Mouse (Mus musculus): ENCODE measurements around the gene Alpk1.

Gene Alpk1

DNA sequence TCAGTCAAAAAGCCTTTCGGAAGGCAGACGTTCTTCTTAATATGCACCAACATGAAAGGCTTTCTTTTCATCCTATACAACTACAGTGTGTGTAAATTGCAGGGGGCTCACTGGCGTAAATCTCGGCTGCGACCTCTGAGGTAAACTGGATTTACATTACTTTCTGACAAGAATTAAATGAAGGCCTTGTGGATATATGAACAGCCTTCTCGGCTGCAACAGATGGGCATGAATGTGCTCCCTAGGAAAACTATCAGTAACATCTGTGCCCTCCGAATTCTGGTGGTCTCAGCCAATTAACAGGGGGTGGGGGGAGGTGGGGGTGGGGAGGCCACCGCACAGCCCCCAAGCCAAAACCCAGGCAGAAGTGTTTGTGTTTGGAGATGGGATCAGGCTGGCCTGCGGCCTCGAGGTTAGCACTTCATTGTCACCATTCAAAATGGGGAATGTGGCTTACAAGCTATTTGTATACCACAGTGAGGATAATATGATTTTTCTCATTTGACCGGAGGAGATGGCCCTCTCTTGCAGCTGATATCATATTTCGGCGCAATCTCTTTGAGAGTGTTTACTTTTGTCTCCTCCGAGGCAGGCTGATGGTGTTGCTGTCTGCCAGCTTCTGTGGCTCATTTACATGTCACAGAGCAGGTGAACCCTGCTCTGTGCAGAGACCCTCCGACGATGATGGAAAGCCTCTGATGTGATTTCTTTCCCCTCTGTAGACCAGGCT, 34.3 kb downstream of the Alpk1 start:
- in situ Hi-C loops (cut with MboI, MseI), result no loop called here

DNA sequence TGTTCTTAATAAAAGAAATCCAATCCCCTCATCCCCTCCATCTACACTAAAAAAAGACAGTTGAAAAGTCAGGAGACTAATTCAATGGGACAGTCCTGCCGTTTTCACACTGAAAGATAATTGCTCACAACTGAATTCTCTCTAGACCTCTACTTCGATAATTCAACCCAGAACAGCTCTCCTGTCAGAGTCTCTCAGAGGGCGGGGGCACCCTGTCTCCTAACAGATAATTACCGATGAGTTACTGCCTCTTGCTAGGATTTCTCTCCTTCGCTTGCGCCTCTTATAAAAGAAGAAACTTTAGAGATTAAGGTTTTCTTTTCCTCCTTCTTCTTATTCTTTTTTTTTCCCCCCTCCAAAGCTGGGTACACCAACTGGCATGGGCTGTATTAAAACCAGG, 34.8 kb downstream of the Alpk1 start:
- in situ Hi-C loops (cut with MboI, MseI), result no loop called here

DNA sequence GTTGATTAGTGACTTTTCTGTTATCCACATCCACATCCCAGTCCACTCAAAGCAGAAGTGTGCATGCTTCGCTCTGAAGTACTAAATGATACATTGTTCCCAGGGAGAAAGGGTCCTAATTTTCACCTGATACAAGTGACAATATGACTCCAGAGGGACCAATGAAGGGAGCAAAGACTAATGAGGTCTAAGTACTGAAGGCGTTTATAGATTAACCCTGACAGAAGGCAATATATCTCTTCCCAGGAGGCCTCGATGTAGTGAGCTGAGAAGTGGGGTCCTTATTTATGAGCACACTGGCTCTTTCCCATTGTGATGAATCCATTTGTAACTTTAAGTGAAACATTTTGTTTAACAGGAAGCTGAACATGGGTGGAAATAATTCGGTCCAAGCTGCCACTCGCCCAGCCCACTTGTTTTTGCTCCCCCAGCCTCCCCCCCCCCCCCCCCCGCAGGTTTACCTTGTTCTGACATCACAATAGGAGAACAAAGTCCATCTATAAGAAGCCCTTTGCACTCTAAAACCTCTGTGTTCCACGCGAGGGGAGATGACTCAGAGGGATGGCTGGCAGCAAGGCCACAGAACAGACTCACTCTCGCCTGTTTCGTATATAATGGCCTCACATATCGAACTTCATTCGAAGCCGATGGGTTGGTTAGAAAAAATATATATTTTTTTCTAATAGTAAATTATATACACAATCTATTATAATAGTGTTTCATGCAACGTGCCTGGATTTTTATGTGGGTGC, 36.5 kb downstream of the Alpk1 start:
- in situ Hi-C loops (cut with MboI, MseI), result no loop called here

DNA sequence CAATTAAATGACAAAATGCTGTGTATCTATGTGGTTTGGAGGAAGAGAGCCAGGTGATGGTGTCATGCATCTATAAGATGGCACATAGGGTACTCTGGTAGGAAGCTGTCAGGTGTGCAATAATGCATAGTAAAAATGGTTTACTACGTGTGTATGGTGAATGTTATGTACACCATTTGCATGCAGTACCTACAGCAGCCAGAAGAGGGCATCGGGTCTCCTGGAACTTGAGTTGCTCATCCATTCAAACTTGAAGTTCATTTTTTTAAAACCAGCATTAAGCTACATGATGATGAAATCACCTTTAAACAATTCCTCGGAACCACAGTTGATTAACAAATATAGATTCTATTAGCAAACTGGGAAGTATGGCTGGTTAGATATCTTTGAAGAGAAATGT, 38.9 kb downstream of the Alpk1 start:
- in situ Hi-C loops (cut with MboI, MseI), result no loop called here

DNA sequence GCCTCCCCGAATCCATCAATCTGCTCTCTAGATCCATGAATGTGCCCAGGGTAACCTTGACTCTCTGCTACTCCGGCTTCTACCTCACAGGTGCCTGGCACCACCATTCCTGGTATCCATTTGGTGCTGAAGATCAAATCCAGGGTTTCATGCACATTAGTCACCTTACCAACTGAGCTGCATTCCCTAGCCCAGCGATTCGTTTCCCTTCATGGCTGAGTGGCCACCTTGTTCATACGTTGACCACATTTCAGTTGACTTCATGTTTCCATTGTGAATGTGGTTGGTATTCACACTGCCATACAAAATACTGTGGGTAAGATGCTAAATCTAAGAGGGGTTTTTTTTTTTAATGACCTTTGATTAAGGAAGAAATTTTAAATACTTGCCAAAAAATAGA, 42.5 kb downstream of the Alpk1 start:
- in situ Hi-C loops (cut with MboI, MseI), result no loop called here

DNA sequence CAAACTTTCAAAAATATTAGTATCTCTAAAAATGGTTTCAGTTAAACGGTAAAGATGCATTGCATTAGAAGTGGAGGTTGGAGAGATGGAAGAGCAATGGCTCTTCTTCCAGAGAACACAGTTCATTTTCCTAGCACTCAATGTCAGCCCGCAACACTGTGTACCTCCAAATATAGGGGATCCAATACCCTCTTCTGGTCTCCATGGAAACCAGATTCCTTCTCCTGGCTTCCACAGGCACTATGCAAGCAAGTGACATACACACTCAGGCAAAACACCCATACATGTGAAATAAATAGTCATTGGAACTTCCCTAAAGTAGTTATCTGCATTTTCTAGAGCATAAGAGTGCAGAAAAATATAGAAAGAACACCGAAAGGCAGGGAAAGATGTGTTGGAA, 44.9 kb downstream of the Alpk1 start:
- in situ Hi-C loops (cut with MboI, MseI), result no loop called here

DNA sequence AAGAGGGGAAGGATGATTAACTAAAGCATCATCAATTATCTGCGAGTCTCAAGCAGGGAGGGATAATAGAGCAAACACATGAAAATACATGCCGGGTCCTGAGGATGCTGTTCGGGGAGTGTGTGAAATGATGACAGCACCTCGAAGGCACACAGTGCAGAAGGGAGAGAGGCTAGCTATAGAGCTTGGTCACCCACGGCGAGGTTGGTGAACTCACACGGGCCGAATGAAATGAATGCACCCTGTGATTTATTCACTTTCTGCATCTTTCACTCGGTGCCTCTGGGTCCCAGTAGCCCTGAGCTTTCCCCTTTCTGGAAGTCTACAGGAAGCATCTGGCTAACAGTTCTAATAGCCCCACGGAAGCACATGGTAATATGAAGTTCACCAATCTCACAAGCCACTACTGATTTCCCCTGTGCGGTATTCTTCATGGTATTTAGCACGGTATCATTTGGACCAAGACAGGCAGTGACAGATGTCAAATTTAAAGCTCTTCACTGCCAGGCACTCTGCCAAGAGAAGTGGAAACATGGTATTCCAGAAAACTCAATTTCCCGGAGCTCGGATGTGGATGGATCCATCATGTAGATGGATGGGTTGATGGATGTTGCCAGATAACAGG, 50.7 kb downstream of the Alpk1 start:
- in situ Hi-C loops (cut with MboI, MseI), result no loop called here

DNA sequence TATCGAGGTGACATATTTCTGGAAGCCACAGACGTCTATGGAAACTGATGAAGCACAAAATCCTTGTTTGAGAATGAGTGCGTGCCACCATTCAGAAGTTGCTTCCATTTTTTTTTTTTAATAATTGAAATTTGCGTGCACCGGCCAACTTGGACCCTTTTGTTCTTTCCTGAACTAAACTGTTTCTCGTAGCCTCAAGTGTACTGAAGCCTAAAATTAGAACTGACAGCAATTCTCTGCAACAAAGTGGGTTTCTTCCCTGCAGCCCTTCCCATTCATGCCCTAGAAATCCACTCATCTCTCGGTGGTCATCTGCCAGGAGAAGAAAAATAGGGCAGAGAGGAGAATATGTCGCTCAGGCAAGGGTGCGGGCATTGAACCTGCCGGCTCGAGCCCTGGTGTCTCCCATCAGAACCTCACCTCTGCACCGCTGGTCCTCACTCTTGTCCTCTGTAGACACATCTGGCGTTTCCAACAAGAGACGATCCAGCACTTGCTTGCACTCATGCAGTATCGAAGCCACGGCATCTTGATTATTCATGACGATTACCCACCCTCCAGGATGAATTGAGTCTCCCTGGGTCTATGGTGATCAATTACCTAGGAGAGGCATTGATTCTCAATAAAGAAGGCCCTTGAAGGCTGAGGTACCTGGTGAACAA, 51.3 kb downstream of the Alpk1 start:
- in situ Hi-C loops (cut with MboI, MseI), result no loop called here

DNA sequence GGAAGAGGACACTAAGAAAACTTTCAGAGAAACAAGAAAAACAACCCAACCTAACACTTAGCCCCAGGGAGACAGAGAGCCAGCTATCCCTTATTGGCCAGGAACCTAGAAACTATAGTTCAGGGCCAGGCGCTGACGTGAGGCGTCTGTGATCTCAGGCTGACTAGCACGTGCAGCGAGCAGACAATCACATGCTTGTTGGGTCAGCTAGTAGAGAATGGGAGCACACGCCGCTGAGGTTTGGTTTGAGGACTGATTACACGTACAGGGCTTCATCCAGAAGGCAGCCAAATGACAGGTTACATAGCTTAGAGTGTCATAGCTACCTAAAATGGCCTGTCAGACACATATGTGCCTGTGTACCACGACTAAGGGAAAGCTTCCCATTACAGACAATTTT, 52.3 kb downstream of the Alpk1 start:
- in situ Hi-C loops (cut with MboI, MseI), result no loop called here

DNA sequence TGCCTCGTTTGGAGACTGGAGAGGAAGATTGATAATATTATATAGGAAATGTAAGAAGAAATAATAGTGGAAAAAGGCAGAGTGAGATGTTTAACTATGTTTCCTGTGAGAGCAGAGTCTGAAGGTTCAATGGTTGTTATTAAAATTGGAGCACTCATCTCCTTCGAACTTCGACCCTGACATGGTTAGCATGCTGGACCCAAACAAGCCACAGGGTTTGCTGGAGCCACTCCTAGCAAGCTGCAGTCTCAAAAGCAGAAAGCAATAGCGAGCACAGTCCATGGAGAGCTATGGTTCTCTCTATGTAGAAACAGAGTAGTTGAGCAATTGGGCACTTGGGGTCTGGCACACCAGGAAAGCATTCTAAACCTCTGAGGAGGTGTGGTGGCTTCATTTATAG, 59.4 kb downstream of the Alpk1 start:
- in situ Hi-C loops (cut with MboI, MseI), result no loop called here

DNA sequence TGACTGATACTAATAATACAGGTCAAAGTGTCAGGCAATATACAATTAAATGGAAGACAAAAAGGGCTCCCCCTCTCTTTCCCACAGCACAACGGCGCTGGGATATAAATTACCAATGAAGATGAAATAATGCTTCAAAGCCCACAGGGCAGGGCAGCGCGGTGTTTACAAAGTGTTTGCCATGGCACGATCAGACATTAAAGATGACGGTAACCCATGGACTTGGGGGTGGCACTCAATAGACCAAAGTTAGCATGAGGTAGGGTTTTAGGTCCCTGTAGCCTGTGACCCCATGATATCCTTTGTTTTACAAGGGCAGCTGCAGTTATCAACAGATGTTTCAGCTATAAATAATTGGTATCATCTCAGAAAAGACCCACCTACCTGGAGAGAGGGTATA, 60.3 kb downstream of the Alpk1 start:
- in situ Hi-C loops (cut with MboI, MseI), result no loop called here

DNA sequence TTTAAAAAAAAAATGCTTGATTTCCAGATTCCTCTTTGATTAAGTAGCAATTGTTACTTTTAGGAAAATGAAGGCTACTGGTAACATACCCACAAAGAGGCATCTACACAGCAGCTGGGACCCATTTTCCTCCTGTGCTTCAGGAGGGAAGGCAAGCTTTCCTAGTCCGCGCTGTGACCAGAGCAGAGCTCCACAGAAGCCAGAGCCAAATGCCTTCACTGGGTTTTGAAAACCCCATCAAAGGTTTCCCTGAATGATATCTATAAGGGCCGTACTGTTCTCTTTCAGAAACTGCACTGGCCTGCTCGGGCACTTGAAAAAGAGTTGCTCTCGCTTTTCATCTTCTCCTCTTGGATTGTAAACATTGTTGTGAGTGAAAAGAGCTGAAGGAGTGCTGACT, 60.7 kb downstream of the Alpk1 start:
- in situ Hi-C loops (cut with MboI, MseI), result no loop called here

DNA sequence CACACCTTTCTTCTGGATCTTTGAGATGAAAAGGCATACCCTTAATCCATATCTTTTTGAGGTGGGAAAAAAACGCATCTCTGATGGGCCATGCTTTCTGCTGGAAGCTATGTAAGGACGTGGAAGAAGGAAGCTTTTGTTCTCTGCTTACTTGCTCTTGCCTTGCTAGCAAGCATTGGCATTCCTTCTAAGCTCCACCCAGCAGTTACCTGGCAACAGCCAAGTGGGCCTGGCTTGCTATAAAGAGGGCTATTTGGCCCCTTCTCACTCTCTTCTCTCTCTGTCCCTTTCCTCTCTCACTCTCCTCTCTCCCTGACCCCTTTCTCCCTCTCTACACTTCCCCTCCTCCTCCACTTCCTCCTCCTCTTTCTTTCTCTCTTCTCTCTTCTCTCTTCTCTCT, 63.6 kb downstream of the Alpk1 start:
- in situ Hi-C loops (cut with MboI, MseI), result no loop called here

DNA sequence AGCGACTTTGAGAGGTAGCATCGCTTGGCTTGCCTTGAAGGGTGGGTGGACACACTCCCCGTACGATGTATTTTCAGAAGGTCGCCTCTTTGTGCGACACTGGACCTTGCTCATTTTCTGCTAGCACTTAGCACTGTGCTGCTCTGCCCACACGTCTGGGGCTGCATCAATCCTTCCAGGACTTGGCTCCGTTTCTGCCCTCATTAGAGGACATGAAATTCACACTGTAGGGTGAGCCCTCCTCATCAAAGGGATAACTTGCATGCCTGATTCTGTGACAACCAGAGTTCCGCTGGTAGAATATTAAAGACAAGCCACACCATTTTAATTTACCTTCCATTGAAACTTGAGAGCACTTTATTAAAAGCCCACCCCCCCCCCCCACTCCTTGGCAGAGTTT, 67.2 kb downstream of the Alpk1 start:
- in situ Hi-C loops (cut with MboI, MseI), result no loop called here

DNA sequence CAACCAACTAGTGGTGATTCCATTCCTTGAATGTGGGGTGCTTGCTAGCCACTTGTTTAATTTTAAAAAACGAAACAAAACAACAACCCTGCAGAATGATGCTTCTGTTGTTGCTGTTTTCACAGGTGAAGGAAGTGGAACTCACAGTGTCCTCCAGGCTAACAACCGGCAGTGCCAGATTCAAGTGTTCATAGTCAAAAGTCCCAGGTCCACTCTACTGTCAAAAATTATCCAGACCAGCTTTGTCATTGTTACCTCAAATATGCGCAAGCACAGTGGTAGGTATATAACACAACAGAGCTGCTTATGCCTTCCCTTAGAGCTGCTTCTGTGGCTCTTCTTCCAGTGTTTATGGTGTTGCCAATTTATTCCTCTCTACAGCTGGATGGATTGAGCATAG, 68.8 kb downstream of the Alpk1 start:
- in situ Hi-C loops (cut with MboI, MseI), result no loop called here

DNA sequence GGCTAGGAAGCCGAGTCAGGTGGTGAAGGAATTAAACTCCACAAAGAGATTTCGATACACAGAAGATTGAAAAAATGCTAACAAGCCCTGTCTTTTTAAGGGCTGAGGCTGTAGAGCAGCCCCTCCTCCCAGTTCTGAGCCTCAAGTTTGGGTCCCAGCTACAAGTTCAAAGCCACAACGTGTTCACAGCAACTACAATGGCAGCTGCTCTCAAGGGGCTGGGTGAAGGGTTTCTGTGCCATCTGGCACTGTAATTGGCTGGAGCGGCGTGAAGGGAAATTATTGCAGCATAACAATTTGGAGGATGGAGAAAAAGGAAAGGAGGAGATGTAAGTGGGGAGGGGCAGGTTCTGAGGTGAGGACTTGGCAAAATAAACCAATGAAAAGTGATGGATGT, 73.2 kb downstream of the Alpk1 start:
- in situ Hi-C loops (cut with MboI, MseI), result no loop called here

DNA sequence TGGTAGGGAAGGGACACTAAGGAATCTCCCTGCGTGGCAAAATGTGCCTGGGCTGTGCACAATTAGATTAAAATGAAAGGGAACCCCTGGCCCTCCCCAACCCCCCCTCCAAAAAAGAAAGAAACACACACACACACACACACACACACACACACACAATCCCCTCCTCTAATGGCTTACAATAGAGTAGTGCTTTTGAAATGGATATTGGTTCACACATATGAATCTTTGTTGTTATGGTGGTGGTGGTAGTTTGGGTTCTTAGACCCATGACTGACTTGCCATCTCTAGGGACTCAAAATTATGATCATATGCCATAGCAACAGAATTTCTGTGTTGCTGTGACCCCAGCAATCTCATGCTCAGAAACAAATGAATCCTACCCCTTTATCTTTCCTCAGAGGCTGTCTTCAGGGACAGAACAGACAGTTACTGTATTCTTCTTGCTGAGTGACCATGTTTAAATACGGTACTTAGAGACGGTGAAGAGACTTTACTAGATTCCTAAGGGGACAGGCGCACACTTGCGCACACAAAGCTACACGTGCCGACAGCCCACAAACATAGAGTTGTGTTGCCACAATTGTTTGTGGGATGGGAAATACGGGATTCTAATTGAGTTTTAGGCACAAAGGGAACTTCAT, 73.8 kb downstream of the Alpk1 start:
- in situ Hi-C loops (cut with MboI, MseI), result no loop called here

DNA sequence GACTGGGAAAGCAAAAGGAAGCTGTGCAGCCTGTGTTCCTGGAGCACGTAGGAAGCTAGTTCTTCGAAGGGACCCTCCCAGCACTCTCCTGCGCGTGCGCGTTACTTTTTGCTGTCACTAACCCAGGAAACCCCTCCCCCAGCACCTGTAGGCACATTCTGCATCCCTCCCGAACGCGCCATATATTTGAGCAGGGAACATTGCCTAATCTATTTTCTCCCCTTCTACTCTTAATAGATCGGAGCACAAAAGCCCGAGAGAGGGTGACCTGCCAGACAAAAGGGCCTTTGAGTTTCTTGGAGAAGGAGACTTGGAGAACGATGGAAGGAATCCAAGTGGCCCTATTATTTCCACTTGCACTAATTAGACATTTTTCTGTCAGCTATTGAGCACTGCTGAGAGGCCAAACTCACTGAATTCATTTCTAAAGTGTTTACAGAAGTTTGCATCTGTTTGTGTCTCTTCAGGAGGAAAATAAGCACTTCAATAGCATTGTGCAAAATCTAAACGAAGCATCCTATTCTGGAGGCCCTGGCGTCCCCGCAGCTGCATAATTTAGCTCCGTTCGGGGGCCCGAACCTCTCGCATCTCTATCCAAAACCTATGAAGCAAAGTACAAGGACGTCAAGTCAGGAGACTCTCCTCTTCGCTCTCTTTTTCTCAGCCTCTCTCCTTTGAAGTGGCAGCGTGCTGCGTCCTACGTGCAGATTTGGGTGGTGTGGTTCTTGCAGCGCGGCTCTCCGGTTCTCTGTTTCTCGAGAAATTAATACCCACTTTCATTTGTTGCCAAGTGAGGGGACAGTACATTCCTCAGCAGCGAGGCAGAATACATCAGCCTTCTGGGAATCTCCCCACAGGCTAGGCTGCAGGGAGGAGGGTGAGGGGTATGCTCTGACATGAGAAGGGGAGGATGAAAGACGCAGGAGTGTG, 74.5 kb downstream of the Alpk1 start:
- in situ Hi-C loops (cut with MboI, MseI), result no loop called here

DNA sequence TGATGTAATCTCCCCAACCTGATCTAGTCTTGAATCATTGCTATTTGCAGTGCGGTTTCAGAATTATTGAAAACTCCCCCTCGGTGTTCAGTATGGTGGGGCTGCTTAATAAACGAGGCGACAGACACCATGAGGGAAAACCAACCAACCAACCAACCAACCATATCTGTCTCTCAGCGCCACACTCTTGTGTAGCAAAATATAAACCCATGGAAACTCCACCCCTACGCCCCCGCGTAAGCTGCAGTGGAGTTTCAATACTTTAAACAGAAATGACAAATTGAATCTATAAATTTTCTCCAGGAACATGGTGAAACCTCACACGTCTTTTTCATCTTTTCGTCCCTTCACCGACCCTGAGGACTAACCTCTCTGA, 75.2 kb downstream of the Alpk1 start:
- in situ Hi-C loops (cut with MboI, MseI), result no loop called here

DNA sequence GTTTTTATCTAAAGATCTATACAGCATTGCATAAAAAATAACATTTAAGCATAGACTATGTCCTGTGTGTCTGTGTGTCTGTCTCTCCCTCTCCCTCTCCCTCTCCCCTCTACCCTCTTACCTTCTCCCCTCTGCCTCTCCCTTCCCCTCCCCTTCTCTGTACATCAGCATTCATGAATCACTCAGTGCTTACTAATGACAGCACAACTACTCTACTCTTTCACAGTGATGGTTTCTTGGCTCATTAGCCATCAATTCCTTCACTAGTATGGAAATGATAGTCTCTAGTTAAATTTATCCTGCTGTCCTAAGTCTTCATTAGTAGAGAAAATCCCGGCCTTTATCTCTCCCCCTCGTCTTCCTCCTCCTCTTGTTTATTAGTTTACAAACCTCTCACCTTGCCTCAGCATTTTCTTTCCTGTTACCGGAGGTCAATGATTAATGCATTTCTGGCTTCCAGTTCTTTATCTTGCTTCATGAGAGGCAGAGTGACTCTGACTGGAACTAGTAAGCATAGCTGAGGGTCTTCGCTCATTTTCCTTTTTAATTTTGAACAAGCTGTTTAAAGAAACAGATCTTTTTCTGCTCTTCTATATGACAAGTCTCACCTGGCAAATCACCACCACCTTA, 79.0 kb downstream of the Alpk1 start:
- in situ Hi-C loops (cut with MboI, MseI), result no loop called here

DNA sequence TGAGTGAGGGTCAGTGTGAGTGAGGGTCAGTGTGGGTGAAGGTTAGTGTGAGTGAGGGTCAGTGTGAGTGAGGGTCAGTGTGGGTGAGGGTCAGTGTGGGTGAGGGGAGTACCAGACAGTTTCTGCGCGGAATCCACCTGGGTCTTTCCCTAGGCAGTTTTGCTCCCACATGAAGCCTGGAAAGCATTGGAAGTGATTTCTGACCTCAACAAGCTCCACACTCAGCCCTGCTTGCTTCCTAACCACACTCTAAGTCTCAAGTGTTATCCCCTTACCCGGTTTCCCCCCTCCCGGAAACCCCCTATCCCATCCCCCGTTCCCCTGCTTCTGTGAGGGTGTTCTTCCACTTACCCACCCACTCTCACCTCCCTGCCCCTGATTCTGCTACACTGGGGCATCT, 81.7 kb downstream of the Alpk1 start:
- in situ Hi-C loops (cut with MboI, MseI), result no loop called here
